Mouse (Mus musculus) hindbrain, postnatal 0 days (tissue): ENCODE measurements around the gene Efemp1. TPM values are rescaled to one million over a fixed set of nuclear protein-coding genes. Genes with fewer than 3 reads are reported as not detected.
A peak's percentile ranks its signal among the peaks of the same experiment; 100 is the strongest.

Experiments
- ATAC-seq: fragments of 200-750 bp; cut with Nextera tagmentation; 2 replicates; pipeline ENCODE4 v1.8.0; 2017; ENCODE audit warnings: mild to moderate bottlenecking, moderate TSS enrichment, moderate library complexity
- DNase-seq: peaks from one replicate; pipeline ENCODE4 v3.0.0-alpha.2; 2015; ENCODE audit warnings: low spot score
- H3K27ac ChIP-seq: fragments of 300-500 bp; sonication (generic); 2 replicates; pipeline ENCODE4 v1.5.1; 2014; ENCODE audit warnings: mild to moderate bottlenecking
- H3K27me3 ChIP-seq: fragments of 300-500 bp; sonication (generic); 2 replicates; pipeline ENCODE4 v1.6.1; 2014; ENCODE audit warnings: low read length, mixed read lengths; ENCODE audit not compliant: insufficient read depth
- H3K36me3 ChIP-seq: fragments of 300-500 bp; sonication (generic); 2 replicates; pipeline ENCODE4 v1.6.1; 2014; ENCODE audit warnings: low read length, mixed read lengths; ENCODE audit not compliant: insufficient read depth
- H3K4me1 ChIP-seq: fragments of 300-500 bp; sonication (generic); 2 replicates; pipeline ENCODE4 v1.6.1; 2014; ENCODE audit warnings: antibody characterized with exemption, low read length, mixed read lengths; ENCODE audit not compliant: insufficient read depth
- H3K4me2 ChIP-seq: fragments of 300-500 bp; sonication (generic); 2 replicates; pipeline ENCODE4 v1.6.1; 2014; ENCODE audit warnings: low read depth, mild to moderate bottlenecking, low read length, moderate library complexity, mixed read lengths
- H3K4me3 ChIP-seq: fragments of 300-500 bp; sonication (generic); 2 replicates; pipeline ENCODE4 v1.5.1; 2014; ENCODE audit warnings: low read length
- H3K9ac ChIP-seq: fragments of 300-500 bp; sonication (generic); replicated peaks from 2 replicates; pipeline ENCODE4 v1.6.1; 2014; ENCODE audit warnings: mild to moderate bottlenecking, low read length, moderate library complexity, mixed read lengths
- H3K9me3 ChIP-seq: fragments of 300-500 bp; sonication (generic); 2 replicates; pipeline ENCODE4 v1.6.1; 2016; ENCODE audit warnings: low read length, mixed read lengths
- CTCF ChIP-seq: IDR thresholded peaks from 2 replicates; pipeline ENCODE4 v1.5.1; 2016; ENCODE audit warnings: antibody characterized with exemption, control low read depth, low read depth
- WGBS: fragments of 180-500 bp; shearing (Covaris S2); extraction: QIAGEN DNeasy Blood & Tissue Kit; methylation state at CpG from one replicate; pipeline ENCODE4 v1.1.7; 2014; 5-methylcytosine and 5-hydroxymethylcytosine counted together
- polyA plus RNA-seq: library from polyadenylated mRNA; unstranded; fragments of >200 nt; fragmentation: Nextera tagmentation; extraction: Ambion mirVana; gene quantifications from 2 replicates; pipeline ENCODE4 v1.2.1, GENCODE M21; 2015
- total RNA-seq: library from RNA; depleted of rRNA; stranded (reverse); fragments of >200 nt; gene quantifications from 2 replicates; pipeline ENCODE4 v1.2.3, GENCODE M21; 2014; rRNA removed

Efemp1 gene
- 7.1 and 8.7 TPM in 2 replicates for total RNA-seq
- 9.1 and 10.3 TPM in 2 replicates for polyA plus RNA-seq

DNA sequence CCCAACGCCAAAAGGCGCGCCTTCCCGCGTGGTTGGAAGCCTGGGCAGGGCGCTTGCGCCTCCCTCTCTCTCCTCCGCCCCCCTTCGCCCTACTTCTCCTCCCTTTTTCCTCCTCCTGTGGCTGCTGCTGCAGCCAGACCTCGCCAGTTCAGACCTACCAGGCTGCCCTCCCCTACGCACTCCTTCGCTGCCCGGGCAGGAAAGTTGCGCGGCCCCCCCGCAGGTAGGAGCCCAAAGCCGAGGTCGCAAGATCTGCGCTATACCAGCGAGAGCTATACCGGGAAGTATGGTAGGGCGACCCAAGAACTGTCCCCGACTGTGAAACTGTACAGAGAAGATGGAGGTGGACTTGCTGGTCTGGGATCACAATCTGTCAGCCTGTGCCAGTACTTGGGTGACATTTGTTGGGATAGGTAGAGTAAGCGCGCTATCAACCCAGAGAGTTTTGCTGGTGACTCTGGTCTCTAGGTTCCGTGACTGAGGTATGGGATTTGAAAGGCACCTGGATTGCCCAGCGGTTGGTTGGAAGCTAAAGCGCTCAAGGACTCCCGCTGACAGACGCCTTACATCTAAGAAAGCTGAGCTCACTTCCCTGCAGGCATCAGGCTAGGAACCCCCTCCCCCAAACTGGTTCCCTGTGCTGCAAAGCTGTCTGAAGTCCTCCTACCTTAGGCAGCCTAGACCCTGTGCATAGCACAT is at the start of gene Efemp1:
Gene Efemp1 (plus strand): TSS at position 103 of the 699 bp plus-strand sequence.
- ATAC-seq: peak; percentile 84
- peak within 1 kb of the TSS; percentile 67 for H3K4me2 ChIP-seq
- H3K4me1 ChIP-seq: peaks cover 8% of the 10 kb centered on the region; the same call in 1 of the 2 replicates
- no peak for TF ChIP-seq CTCF
- under 1% methylated on average over 30 of the region's 30 CpGs for WGBS
- no peaks in the 10 kb centered on the region for H3K9me3 ChIP-seq
- H3K36me3 ChIP-seq: no peaks in the 10 kb centered on the region
- no peaks in the 10 kb centered on the region for H3K27me3 ChIP-seq
- peak; percentile 33 for DNase-seq
- H3K4me3 ChIP-seq: peak within 1 kb of the TSS; percentile 40
- peak within 1 kb of the TSS; percentile 10 for H3K9ac ChIP-seq
- no peak within 1 kb of the TSS for H3K27ac ChIP-seq

DNA sequence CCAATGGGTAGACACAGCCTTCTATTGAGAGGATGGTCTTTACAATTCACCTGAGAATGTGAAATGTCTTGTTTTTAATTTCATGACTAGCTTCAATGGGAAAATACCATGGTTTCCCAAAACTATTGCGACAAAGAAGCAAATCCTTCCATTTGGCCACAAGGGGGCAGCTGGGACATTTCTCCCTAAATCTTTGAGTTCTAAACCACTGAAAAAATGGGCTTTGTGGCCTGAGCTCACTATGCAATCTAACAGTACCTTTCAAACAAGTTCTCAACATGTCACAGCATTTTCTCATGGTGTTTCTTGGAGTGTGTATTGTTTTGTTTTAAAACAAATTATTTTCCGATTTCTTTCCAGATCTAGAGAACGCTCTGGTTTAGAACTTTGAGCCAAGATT is 44.3 kb upstream of the Efemp1 start:
- Histone ChIP-seq H3K36me3 (no peaks in the 10 kb centered on the region), H3K27me3 (no peaks in the 10 kb centered on the region), H3K4me1 (no peaks in the 10 kb centered on the region), H3K4me3 (no peak overlapping the region), H3K27ac (no peak overlapping the region), H3K4me2 (no peak overlapping the region), H3K9ac (no peak overlapping the region), H3K9me3 (no peaks in the 10 kb centered on the region)
- 69% methylated on average over 3 of the region's 3 CpGs for WGBS
- DNase-seq (peak; percentile 67), ATAC-seq (no peak)
- peak; percentile 60 for TF ChIP-seq CTCF

DNA sequence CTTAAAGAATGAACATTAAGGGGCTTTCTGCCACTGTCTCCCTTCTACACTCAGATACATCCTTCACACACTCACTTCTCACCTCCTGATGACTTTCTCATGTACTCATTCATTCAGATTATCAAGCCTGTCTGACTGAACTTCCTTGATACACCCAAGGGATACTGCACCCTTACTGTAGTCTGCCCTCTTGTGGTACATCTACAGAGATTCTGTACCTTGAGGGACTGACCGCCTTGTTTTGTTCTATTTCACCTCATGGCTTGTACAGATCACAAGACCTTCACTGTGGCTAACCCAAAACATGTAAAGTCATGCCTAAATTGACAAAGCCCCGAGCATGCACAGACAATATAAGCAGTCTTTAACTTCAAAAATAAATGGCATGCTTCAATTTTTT is 41.1 kb upstream of the Efemp1 start:
- H3K4me1 ChIP-seq: no peaks in the 10 kb centered on the region
- 73% methylated on average over 2 of the region's 2 CpGs for WGBS
- no peak overlapping the region for H3K4me3 ChIP-seq
- H3K36me3 ChIP-seq: no peaks in the 10 kb centered on the region
- no peak for DNase-seq
- no peak overlapping the region for H3K4me2 ChIP-seq
- no peak overlapping the region for H3K27ac ChIP-seq
- H3K27me3 ChIP-seq: no peaks in the 10 kb centered on the region
- peak; percentile 49 for TF ChIP-seq CTCF
- ATAC-seq: no peak
- no peaks in the 10 kb centered on the region for H3K9me3 ChIP-seq
- H3K9ac ChIP-seq: no peak overlapping the region

DNA sequence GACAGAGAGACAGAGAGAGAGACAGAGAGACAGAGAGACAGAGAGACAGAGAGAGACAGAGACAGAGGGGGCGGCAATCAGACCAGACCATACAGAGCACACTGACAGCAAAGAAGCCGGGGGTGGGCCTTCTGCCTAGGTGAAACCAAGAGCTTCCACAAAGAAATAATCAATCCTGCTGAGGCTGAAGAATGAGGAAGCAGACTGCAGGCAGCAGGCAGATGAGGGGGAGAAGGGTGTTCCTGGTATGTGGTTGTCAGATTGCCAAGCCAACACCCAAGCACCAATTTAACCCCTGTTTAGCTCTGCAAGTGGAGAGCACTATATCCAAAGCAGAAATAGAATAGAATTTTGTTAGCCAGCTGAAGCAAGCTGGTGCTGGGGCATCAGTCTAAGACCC is 40.4 kb upstream of the Efemp1 start:
- ATAC-seq (no peak), DNase-seq (no peak)
- no peaks in the 10 kb centered on the region for H3K9me3 ChIP-seq
- no peak overlapping the region for H3K4me3 ChIP-seq
- no peaks in the 10 kb centered on the region for H3K4me1 ChIP-seq
- no peak overlapping the region for H3K4me2 ChIP-seq
- no peaks in the 10 kb centered on the region for H3K27me3 ChIP-seq
- 39% methylated on average over 2 of the region's 2 CpGs for WGBS
- no peak for TF ChIP-seq CTCF
- H3K27ac ChIP-seq: no peak overlapping the region
- H3K36me3 ChIP-seq: no peaks in the 10 kb centered on the region
- H3K9ac ChIP-seq: no peak overlapping the region

DNA sequence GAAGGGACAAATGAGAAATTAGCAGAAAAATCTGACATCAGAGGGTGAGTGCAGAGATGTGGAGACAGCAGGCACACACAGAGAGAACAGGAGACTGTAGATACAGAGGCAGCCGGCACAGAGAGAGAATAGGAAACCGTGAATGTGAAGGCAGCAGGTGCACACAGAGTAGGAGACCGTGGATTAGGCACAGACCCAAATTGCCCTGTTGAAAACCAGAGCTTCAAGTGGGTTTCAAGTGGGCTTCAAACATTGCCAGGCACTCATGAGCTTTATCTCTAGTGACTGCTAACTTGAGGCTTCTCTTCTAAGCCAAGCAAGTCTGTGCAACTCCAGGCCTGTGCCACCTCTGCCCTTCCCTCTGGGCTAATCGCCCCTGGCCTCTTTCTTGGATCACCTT is 35.6 kb upstream of the Efemp1 start:
- no peak overlapping the region for H3K27ac ChIP-seq
- no peaks in the 10 kb centered on the region for H3K4me1 ChIP-seq
- no peaks in the 10 kb centered on the region for H3K36me3 ChIP-seq
- no peaks in the 10 kb centered on the region for H3K27me3 ChIP-seq
- WGBS: 67% methylated on average over 4 of the region's 4 CpGs
- no peak for ATAC-seq
- no peak overlapping the region for H3K4me3 ChIP-seq
- no peak overlapping the region for H3K9ac ChIP-seq
- DNase-seq: peak; percentile 7
- no peak overlapping the region for H3K4me2 ChIP-seq
- no peak for TF ChIP-seq CTCF
- H3K9me3 ChIP-seq: no peaks in the 10 kb centered on the region

DNA sequence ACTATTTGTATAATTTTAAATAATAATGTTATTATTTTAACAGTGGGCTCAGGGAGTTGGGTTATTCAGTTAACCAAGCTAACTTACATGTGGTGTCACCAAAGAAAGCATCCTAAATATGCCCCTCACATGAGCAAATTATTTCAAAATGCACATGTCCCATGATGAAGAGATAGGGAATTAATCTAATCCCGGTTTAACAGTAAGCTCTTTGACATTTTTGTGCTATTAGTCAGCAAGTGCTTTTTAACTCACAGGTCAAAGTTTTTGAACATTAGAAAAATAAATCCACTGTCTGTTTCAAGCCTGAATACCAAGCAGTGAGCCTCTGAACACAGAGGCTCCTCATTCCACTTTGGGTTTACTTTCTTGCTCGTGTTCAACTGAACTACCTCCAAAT is 26.1 kb upstream of the Efemp1 start:
- H3K27ac ChIP-seq: no peak overlapping the region
- H3K9ac ChIP-seq: no peak overlapping the region
- no peak for ATAC-seq
- no peak overlapping the region for H3K4me3 ChIP-seq
- no peak for TF ChIP-seq CTCF
- no peaks in the 10 kb centered on the region for H3K9me3 ChIP-seq
- 90% methylated on average over 2 of the region's 2 CpGs for WGBS
- no peaks in the 10 kb centered on the region for H3K36me3 ChIP-seq
- DNase-seq: no peak
- H3K4me2 ChIP-seq: no peak overlapping the region
- H3K4me1 ChIP-seq: no peaks in the 10 kb centered on the region
- H3K27me3 ChIP-seq: no peaks in the 10 kb centered on the region

DNA sequence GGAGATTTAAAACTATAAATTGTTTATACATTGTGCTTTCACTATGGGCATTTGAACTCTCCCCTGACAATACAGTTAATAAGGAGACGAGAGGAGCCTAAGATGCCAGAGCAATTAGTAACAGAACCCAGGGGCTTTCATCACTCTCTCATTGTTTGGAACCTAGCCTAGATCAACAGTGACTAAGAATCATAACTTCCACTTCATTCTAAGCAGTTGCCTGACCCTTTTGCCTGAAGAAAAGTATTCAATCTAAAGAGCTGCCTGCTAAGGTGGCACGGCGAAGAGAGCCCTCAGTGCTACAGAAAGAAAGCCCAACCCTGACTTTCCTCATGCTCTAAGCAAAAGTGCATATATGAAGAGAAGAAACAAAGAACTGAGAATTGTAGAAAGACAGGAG is 19.2 kb upstream of the Efemp1 start:
- H3K9me3 ChIP-seq: no peaks in the 10 kb centered on the region
- no peak overlapping the region for H3K4me3 ChIP-seq
- no peak for ATAC-seq
- no peak overlapping the region for H3K27ac ChIP-seq
- no peak for DNase-seq
- no peaks in the 10 kb centered on the region for H3K4me1 ChIP-seq
- 51% methylated on average over 3 of the region's 3 CpGs for WGBS
- no peaks in the 10 kb centered on the region for H3K27me3 ChIP-seq
- no peak overlapping the region for H3K9ac ChIP-seq
- H3K36me3 ChIP-seq: no peaks in the 10 kb centered on the region
- no peak overlapping the region for H3K4me2 ChIP-seq
- no peak for TF ChIP-seq CTCF
